Mouse (Mus musculus) frontal cortex, postnatal 25 days (tissue): Measurements from ENCODE around the gene Gadl1.
A peak's percentile ranks its signal among the peaks of the same experiment; 100 is the strongest.

Source experiments
- DNase-seq, 2 experiments: peaks; one replicate each; pipeline ENCODE4 v3.0.0; 2022; ENCODE audit warnings: low spot score in 2 of 2

Gene Gadl1

DNA sequence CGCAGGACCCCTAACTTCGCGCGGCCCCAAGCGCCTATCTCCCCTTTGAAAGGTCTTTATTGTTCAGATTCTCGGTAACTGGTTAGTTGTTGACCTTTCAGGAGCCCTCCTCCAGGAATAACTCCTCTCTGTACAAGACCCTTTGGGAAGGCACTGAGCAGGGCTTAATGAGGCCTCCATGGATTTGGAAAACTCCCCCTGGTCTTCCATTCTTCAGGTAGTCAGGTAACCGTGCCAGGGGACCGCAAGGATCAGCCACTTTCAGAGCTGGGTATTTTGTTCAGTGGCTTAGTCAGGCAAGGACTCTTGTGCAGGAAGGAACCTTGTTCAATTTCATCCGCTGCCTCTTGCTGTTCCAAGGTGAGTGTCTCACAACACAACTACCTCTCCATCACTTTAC, at the start of gene Gadl1:
Gene Gadl1 (plus strand): TSS at position 301 of the 400 bp plus-strand sequence.
- no peak for DNase-seq

DNA sequence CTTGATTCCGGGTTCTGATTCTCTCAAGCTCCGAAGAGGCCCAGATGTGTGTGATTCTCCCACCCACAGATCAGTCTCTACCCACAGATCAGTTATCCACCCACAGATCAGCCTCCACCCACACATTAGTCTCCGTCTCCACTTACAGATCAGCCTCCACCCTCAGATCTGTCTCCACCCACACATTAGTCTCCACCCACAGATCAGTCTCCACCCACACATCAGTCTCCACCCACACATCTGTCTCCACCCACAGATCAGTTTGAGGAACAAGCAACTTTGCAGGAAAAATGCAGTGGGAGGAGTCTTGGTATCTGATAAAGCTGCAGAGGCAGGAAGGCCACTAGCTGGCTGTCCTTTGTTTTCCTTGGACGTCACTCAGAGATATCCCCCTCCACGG, 46.5 kb upstream of the Gadl1 start:
- no peak for DNase-seq

DNA sequence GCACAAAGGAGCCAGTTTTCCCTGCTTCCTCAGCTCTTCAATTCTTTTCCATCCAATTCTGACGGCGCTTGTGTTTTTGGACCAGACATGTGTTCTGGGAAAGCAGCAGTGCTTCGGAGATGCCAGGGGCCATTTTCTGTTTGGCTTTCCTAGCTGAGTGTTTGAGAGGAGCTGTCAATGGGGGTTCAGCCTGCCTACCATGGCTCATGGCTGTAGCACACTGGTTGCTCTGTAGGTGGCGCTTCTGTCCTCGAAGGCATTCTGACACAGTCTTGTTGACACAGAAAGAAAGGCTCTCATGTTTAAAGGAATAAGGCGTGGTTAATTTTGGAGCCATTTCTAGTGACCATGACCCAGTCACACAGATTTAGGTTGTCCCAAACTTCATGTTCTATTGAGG, 45.9 kb upstream of the Gadl1 start:
- DNase-seq, result no peak

DNA sequence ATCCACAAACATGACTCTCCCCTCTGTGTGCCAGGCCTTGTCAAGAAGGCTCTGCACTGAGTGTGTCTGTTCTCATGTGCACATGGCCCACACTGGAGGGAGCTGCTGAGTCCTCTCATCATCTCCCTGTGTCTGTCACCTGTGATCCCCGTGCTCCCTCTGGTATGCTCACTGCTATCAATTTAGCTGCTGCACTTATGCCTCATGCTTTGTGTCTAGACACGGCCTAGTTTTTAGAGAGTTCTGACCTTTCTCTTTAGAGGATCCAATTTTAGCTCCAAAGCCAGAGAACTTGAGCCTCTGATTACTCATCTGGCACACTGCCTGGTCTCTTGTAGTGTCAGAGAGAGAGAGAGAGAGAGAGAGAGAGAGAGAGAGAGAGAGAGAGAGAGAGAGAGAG, 42.0 kb upstream of the Gadl1 start:
- DNase-seq, result no peak

DNA sequence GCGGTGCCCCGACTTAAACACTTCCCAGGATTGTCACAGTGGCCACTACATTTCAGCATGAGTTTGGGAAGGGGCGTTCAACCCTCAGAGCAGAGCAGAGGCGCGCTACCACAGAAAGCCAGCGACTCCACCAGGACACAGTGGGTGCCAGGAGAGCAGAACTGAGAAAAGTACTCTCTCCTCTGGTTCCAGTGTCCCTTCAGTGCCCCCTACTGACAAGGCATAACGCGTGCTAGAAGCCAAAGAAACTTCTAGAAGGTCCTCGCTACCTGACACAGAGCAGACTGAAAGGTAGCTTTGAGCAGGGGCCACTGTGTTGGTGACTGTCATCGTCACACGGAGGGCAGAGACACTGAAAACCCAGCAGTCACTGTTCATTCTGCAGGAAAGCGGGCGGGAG, 39.1 kb upstream of the Gadl1 start:
- peak in 1 of 2 experiments; percentile 14 for DNase-seq

DNA sequence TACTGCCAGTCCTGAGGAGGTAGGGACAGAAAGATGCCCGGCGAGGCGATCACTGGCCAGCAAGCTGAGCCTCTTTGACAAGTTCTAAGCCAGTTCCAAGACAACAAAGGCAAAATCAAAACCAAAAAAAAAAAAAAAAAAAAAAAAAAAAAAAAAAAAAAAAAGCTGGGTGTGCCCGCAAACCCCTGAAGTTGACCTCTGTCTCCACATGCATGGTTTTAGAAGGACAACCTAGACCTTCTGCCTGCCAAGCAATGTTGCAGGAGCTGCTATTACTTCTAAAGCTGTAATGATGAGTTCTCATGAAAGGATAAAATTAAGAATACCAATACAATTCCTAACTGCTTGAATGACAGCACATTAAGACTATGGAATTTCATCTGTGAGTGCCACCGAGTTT, 38.6 kb upstream of the Gadl1 start:
- DNase-seq, result no peak

DNA sequence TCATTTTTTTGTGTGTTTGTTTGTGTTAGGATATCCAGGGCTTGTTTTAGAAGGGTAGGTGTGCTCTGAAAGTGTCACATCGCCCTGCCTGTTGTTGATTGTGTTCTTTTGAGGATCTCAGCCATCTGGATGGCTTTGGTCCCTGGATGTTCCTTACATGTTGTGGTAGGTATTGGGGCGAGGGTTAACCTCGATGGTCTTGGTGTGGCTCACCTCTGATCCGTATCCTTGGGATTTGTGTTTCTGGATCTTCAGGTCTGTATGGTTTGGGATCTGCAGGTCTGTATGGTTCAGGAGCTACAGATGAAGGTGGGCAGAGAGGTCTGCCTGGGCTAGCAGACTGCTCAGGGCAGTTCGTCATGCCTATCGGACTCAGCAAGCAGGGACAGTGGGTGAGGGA, 28.8 kb upstream of the Gadl1 start:
- no peak for DNase-seq

DNA sequence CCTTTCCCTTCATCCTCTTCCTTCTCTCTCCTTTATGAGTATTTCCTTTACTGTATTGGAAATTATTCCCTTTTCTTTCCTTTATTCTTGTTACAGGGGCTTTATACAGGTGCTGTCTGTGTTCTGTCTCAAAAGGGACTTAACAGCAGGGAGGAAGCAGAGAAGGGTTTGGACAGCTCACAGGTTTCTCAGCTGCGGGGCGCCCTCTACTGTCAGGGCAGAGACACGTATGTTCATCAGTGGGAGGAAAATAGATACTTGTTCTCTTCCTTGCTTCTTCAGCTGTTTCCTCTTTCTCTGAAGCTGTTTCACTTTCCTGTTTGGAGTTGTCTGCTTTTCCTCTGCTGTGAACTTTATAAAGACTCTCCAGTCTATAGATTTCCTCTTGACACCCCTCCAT, 28.1 kb upstream of the Gadl1 start:
- DNase-seq, result no peak

DNA sequence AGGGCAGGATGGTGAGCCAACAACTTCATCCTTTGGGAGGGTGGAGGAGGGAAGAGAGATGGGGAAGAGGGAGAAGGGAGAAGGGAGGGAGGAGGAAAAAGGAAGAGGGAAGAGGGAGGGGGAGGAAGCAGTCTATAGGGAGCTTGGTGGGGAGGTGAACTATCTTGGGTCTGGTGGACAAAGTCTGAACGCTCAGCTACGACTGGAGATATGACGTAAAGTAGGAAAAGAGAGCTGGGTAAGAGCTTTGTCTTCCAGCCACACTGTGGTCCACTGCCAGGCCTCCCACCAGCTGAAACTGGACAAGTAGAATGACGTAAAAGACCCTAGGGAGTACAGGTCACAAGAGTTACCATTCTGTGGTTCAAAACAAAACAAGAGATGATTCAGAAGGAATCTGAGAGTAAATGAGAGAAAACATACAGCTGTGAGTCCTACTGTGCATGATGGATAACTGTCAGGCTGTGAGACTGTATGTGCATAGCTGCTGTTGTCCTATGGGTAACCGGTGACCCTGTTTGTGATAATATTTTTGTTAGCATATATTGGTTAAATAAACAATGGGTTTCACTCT, 26.5 kb upstream of the Gadl1 start:
- no peak for DNase-seq

DNA sequence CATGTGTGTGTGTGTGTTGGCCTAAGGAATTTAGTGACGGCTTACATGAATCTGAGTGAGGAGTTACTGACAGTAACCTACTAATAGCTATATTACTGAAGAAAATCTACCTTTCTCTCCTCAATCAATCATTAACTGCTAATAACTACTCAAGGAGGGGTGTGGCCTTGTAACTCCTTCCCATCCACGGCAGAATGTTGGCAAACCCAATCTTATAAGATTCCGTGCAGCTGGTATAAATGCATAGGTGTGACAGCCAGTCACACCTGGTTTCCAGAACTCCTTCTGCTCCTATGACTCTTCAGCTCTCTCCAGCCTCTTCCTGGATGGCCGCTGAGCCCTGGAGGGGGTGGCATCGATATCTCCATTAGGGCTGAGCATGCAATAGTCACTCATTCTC, 25.8 kb upstream of the Gadl1 start:
- no peak for DNase-seq

DNA sequence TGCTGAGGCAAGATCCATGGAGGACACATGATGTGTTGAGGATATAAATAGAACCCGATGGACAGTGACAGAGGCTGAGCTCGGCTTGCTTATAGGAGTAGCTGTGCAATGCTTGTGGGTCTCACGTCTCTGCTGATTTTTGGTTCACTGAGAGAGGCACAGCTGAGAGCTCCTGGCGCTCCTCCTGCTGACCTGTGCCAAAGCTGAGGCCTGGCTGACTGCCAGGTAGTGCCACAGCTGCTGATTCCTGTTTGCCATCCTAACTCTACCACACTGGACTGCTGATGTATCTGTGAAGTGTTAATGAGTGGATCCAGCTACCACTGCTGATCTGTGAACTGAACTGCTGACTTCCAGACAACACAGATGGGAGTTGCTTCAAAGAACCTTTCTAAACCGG, 21.7 kb upstream of the Gadl1 start:
- no peak for DNase-seq

DNA sequence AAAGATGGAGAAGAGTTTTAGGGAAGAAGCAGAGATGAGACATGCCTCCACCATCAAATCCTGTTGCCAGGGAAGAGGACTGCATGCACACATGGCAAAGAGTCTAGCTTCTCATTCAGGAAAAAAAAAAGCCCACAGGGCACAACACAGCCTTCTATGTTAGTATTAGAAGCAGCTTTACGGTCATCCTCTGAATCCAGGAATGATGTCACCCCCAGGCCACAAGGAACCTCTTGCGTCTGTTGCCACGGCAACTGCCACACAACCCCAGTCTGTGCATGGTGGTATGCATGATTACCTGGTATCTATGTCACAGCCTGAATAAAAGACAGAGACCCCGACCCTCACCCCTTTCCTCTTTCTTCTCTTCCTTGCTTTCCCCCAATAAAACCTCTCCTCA, 16.1 kb upstream of the Gadl1 start:
- no peak for DNase-seq

DNA sequence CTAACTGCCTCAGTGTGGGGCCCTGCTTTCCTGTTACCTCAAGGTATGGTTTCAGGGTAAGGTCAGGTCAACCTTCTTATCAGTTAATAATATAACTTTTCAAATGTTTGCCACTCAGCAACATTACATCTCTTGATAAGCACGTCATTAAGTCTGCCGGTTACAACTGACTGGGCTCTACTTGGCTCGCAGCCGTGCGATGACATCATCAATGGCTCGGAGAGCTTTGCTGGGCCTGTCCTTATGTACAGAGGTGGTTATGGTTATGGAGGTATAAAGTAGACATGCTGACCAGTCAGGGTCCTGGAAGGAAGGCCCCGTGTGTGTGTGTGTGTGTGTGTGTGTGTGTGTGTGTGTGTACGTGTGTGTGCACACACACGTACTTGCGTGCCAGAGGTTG, 15.3 kb upstream of the Gadl1 start:
- DNase-seq, result no peak

DNA sequence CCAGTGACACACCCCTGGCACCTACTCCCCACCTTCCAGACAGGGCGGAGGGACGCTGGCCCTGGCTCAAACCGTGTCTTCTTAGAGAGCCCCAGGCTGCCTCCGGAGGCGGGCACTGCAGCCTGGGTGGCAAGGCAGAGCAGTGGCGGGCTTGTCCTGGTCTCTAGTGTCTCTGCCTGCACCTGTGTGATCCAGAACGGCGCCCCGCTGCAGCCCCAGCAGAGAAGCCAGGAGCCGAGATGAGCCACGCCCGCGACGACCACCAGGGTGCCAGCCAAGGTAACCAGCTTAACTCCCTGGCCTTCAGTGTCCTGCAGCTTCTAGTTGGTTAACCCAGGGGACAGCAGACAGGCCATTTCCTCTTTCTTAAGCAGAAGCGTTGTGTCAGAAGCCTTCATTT, 930 bp upstream of the Gadl1 start:
- DNase-seq, result no peak

DNA sequence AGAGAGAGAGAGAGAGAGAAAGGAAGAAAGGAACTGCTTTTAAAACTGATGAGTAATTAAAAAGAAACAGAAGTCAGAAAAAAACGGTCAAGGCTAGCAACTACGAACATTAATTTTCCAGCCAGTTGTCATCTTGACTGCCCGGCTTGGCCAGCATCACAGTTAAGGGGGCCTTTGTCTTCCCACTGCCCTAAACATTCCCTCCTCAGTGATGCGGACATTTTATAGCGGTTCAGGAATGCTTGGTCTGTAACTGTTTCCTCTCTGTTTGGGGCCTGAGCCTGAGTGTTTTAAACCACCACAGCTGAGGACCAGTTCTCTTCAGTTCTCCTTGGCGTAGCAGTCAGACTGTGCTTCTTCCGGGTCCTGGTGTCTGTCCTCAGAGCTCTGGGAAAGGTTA, 4.8 kb downstream of the Gadl1 start:
- no peak for DNase-seq

DNA sequence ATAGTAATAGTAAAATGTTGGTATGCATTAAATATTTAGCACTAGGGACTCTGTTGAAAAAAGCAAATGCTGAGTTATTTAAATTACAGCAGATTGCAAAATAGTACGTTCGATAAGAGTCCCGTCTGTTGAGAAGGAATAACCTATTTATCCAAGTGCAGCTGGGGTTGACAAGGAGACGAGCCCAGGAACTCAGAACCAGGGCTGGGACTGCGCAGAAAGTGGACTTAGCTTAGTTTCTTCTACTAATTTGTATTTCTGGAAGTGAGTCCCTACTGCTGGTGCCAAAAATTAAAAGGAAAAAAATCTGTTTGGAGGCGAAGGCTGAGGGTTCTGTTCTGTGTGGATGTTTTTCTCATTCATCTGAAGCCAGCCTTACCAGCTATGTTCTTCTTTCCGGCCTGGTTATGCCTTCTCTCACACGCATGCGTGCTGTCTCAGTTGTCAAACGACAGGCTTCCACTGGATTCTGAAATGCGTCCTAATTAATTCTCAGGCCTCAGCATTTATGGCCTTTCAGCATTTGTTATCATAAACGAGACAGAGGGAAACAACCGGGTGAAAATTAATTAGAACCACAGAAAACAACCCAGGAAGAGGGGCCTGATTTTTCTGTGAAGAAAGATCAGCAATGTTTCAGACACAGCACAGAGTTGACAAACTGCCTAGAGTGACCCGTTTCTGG, 6.5 kb downstream of the Gadl1 start:
- DNase-seq, result no peak

DNA sequence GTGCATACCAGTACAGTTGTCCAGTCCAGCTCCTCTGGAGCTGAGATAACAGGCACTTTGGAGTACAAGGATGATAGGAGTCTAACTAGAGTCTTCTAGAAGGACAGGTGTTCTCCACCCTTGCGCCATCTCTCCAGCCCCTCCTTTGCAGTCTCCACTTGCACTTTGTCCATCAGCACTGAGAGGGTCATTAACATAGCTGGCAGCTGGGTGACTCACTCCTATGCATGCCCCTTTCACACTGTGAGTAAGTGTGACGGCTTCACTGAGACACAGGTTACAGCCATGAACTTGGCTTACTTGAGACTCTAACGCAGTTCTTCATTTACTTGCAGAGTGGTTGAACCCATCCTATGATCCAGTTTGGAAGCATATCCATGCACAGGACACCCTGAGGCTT, 10.5 kb downstream of the Gadl1 start:
- DNase-seq, result no peak

DNA sequence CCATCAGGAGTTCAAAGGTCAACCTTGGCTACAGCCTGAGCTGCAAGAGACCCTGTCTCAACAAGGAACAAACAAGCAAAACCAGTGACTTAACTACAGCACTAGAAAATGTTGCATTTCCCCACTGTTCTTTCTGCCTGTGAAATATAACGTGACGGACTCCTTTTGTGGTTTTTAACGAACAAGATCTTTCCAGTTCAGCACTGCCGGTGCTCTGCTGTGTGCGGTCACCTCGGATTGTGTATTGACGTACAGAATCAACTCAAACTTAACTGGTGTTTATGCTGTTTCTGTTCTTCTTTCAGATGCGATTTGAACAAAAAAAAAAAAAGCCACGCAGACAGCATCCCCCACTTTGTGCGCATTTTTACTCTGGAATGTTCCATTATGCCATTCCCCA, 13.4 kb downstream of the Gadl1 start:
- DNase-seq, result no peak

DNA sequence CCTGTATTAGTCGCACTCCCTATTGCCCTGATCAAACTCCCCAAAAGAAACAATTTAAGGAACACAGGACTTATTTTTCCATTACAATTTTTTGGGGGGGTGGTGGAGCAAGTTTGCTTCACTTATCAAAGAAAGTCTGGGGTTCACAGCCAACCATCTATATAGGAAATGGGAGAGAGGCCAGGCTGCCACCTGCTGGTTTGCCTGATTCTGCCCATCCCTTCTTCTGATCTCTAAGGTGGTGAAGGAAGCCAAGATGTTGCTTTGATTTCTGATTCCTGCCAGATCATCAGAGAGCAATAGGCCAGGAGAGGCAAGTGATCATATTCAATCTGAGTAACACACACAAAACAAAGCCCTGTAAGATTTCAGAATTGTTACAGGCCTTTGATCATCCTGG, 14.8 kb downstream of the Gadl1 start:
- no peak for DNase-seq

DNA sequence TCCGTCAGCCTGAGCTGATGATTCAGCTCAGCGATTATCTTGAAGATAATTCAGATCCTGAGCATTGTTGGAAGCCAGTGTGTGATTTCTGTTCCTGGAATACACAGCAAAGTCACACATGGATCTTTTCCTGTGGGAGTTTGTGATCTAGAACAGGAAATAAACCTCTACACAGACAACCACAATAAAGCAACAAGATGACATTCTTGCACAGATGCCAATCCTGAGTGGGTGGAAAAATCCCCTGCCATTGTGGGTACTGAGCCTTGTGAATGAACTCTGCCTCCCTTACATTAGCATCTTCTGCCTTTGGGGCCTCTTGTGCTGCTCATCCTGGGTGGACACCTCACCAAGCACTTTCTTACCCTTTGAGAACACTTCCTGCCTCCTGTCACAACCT, 22.5 kb downstream of the Gadl1 start:
- DNase-seq, result no peak

DNA sequence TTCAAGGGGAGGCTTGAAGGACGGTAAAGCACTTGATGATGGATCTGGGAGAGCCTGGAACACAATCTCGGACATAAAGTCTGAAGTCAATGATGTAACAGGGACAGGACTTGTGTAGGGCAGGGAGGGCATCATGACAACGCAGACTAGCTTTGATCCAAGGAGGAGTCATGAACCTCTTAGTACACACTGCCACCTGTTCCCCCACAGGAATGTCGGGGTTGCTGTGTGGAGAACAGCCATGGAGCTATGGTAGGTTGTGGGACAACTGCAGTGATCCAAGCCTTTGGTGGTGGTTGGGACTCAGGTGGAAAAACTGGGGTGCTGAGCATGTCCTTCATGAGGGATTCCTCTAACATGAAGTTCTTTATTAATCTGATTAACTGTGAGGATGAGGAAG, 23.5 kb downstream of the Gadl1 start:
- no peak for DNase-seq

DNA sequence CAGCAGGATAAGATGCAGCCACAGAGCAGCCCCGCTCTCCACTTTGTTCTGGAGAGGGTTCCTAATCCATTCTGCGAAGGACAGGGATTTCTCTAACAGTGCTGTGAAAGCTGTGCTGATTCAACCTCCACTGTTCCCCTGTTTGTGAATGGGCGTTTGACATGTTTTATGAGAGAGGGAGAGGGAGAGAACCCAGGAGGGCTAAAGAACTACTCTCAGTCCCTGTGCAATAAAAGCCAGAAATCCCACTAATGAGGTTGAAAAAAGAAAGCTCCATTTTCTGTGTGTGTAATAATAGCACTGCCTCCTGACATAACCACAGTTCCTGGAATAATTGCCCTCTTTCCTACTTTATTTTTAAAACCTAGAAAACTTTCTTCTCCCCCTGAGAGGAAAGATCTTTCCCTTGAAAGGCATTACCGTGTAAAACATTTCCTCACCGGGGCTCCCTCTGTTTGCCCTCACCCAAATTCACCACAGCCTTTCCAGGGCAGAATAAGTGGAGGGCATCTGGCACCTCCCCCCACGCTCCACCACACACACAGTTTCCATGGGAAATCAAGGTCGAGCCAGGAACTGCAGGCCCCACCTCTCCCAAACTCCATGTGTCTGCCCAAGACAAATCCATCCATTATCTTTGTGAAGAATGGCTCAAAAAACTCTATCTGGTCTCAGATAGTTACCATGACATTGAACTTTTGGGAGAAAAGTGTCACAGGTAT, 24.1 kb downstream of the Gadl1 start:
- no peak for DNase-seq

DNA sequence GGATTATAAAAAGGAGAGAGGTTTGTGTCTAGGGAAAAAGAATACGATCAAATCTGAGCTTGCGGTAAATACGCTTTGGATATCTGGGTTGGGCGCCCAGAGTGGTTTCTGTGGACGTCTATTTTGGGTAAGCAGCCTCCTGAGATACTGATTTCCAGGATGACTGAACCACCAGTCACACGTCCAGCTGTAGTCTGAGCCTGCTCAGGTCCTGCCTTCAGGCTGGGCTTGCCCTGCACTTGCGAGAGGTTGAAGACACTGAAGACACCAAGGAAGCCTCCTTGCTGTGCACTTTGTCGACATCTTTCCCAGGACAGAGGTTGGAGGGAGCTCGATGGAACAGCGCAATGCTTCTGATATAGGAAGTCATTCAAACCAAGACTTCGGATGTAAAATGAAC, 25.0 kb downstream of the Gadl1 start:
- no peak for DNase-seq

DNA sequence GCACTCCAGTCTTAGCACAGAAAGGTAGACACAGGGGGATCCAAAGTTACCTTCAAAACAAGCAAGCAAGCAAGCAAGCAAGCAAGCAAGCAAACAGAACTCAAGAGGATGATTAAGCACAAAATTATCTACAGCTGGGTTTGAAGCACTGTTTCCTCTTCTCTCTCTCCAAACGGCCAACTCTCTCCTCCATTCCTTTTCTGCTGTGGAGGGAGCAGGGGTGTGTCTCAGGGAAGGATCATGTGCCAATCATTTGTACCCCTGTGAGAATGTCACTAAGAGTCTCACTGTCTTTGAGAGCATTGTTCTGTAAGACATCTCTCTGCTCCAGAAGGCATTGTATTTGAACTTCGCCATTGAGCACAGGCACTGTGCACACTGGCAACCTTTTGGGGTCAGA, 27.1 kb downstream of the Gadl1 start:
- no peak for DNase-seq
